ENCODE assay signal across 9 mouse cellular contexts in genomic region chr11:58519756-58520155, GRCm38 (mm10). TPM values are rescaled to one million over a fixed set of nuclear protein-coding genes. Genes with fewer than 3 reads are reported as not detected.
DNase-seq lines count a peak whose midpoint lies in the region.
"Not testable (repeated sequence)": the region's sequence is repeated elsewhere in the genome, so short reads cannot be mapped to it uniquely, and the experiment has no call there.
"Had no signal": no experiment of that assay in that cellular context is flagged by ENCODE, and none has a peak within 500 bp of the region (broad histone marks: within the 10 kb centered on the region; RNA-seq: fewer than 3 reads in every experiment).

No protein-coding gene starts in this region.

- intact Hi-C loops in heart, postnatal 36 days (cut with DNase I), result not testable (repeated sequence)

- peak; percentile 24 to 41 for DNase-seq in adrenal gland, adult (ENCODE audit: inconsistent age in 2 of 2, low spot score in 1 of 2)
- peak; percentile 30 for DNase-seq in cerebellum, adult 9-10 months
- peak; percentile 12 for DNase-seq in gastrocnemius, postnatal 10 days
- DNase-seq in heart, postnatal 36 days, result peak; percentile 12 to 23
- DNase-seq in layer of hippocampus, adult 9-11 months, result peak; percentile 8
- DNase-seq in lung, postnatal 14 days, result peak; percentile 5
- peak; percentile 8 for DNase-seq in right cerebral cortex, postnatal 4 days
- peak; percentile 5 to 16 for DNase-seq in thymus, postnatal 36 days

RNA-seq across cellular contexts. Expression of gene Olfr330, which starts 14.9 kb away (rescaled TPM):
- not detected for total RNA-seq in gastrocnemius, postnatal 10 days (2021)
- total RNA-seq in heart, postnatal 36 days (2021), result not detected
- total RNA-seq: ES-E14 had no signal

RNA-seq across cellular contexts. Expression of gene Olfr331, which starts 17.4 kb away (rescaled TPM):
- total RNA-seq in gastrocnemius, postnatal 10 days (2021), result not detected
- not detected for total RNA-seq in heart, postnatal 36 days (2021)
- total RNA-seq: ES-E14 had no signal

RNA-seq across cellular contexts. Expression of gene Olfr329-ps, which starts 26.5 kb away (rescaled TPM):
- not detected for total RNA-seq in gastrocnemius, postnatal 10 days (2021)
- total RNA-seq in heart, postnatal 36 days (2021), result not detected

RNA-seq across cellular contexts. Expression of gene Olfr332, which starts 27.4 kb away (rescaled TPM):
- not detected for total RNA-seq in gastrocnemius, postnatal 10 days (2021)
- not detected for total RNA-seq in heart, postnatal 36 days (2021)
- total RNA-seq: ES-E14 had no signal

RNA-seq across cellular contexts. Expression of gene Olfr328, which starts 35.7 kb away (rescaled TPM):
- not detected for total RNA-seq in gastrocnemius, postnatal 10 days (2021)
- not detected for total RNA-seq in heart, postnatal 36 days (2021)

Comparison
In these comparisons a context has a peak if more than half of its experiments do, and no peak if none do; other contexts are left out.
1. Peak in every context shown above with its lines: DNase-seq.